Mouse (Mus musculus): ENCODE data around the gene Pcbp3.

The Pcbp3 gene

DNA sequence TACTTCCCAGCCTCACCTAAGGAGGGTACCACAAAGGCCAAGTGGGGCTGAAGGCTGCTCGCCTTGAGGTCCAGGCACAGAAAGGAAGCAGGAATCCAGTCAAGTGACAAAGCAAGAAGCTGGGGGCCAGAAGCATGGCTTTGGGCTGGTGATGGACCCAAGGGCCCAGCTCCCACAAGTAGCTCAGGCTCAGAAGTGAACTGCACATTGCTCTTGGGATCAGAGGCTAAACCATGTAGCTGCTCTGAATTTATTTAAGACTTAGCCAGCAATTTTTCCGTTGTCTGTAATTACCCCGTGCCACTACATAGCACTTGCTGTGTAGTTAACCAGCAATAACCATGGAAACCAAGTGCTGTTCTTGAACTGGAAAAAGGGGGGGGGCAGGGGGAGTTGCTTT lies 117.3 kb downstream of the Pcbp3 start:
- DNase-seq: no peak

DNA sequence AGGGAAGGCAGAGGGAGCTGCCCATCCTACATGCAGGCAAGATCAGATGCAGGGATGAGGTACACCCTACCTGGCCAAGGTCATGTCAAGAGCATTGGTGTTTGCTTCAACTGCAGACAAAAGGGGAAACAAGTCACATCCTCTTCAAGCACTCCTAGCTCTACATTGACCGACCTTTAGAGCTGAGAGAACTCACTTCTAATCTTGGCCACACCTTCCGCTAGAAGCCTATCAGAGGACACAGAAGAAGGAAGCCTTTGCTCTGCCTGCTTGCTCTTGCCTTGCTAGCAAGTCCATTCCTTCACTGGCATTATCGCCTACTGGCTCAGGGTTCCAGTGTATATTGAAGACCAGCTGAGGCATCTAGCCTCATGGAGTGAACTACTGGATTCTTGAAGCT lies 119.6 kb downstream of the Pcbp3 start:
- no peak for DNase-seq

DNA sequence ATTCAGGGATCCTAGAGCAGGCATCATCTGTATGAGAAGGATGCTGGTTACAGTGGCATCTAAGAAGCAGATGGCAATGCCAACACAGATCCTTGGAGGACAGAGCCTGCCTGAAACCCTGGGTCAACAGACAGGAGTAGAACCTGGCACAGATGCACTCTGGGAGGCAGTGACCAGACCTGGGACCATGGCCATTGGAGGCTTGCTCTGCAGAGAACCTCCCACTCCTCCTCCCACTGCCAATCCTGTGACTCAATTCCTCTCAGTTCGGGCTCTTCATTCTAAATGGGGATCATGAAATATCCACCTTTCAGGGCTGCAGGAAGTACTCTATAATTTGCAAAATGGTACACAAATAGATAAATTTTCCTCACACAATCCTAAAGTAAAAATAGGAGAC lies 120.5 kb downstream of the Pcbp3 start:
- DNase-seq: no peak

DNA sequence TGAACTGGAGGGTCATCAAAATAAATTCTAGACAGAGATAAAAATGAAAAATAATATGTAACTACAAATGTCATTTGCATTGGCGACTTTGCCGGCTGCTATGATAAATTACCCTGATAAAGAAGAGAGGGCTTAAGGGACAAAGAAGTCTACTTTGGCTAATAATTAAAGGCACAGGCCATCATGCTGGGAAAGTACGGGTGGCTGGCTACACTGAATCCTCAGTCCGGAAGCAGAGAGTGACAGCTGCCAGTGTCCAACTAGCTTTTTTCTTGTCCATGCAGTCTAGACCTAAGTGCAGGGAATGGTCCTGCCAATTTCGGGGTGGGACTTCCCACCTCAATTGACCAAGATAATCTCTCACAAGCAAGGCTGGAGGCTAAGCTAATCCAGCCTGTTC lies 121.1 kb downstream of the Pcbp3 start:
- no peak for DNase-seq

DNA sequence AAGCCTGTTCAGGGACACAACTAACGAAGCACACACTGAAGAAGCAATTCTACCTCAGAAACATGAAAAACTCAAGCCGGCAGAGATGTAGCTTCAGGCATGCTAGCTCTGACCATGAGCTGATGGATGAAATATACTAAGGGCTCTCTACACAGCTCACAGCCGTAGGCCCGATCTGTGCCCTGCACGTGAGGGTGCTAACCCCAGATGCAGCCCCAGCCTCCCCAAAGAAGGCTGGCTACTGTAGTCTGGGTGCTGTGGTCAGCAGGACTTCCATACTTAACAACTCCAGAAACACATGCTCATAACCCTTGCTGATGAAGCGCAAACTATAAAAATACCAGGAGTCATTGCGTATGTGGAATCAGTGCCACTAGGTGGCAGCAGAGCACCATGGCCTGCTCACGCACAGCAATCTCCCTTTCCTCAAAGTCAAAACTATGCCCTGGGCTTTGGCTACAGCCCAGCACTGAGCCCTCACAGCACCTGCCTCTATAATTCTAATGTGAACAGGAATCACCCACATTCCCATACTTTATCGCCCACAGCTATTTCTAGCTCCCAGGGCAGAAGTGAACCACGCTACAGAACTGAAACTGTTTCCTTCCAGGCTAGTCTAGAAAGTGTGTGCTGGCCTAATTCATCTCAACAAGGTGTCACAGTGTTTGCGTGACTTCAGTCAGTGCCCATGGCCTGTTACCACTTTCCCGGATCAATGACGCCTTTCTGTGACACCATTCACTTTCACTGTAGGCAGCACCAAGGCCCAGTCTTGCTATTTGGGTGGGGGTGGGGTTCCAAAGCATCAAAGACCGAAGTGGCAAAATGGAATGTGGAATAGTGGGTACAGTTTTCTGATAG lies 126.0 kb downstream of the Pcbp3 start:
- DNase-seq: peak; percentile 81

DNA sequence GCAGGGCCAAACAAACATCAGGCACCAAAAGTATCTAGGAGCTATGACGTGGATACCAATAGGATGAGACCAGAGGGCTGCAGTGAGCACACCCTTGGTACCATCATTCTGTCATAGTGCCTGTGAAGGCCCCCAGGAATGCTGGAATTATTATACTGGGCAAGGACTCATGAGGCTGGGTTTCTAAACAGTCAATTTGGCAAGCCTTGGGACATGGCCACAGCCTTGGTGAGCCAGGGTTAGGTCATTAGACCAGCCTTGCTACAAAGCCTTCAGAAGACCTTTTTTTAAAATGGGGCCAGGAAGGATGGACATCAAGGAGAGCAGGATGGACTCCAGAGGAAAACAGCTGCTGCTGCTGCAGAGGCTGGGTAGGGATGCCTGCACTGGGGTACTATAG lies 128.8 kb downstream of the Pcbp3 start:
- no peak for DNase-seq

DNA sequence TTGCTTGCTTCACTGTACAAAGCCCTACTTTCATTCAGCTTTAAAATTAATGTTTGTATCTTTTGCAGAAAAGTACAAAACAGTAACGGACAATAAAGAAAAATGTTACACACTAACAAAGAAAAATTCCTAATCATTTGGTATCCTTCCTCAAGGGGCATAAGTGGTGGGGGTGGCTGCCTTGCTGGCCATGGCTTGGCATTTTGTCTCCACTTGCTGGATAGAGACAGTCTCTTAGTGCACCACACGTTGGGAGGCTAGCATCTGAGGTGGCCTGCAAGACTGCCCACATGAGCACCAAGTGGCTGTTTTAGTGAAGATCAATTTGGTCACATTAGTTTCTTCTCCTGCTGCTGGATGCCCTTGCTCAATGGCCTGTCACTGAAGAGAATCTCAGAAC lies 129.8 kb downstream of the Pcbp3 start:
- DNase-seq: no peak

DNA sequence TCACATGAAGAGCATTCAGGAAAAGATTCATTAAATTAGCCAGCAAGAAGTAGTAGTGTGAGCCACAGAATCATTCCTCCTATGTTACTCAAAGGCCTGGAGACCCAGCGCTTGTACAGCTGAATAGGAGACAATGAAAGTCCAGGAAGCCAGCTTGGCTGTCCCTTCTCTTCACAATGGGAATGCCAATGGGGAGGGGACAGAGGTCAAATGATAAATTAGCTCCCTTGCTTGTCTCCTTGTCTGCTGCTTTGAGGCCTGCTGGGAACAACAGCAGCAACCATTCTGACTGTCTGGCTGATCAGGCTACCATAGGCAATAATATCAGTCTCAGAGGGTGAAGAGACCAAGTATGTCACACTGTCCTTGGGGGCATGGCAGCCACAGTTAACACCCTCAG lies 130.5 kb downstream of the Pcbp3 start:
- no peak for DNase-seq

DNA sequence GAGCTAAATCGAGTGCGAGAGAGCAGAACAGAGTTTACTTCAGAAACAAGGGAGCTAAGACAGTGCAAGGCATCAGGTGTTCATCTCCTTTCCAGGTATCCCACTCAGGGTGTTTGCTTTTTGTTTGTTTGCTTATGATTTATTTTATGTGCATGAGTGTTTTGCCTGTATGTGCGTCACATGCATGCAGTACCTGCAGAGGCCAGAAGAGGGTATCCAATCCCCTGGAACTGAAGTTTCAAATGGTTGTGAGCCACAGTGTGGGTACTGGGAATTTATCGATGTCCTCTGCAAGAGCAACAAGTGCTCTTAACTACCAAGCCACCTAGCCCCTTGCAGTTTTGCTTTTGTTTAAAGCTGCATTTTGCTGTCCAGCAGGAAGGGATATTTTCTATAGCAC lies 132.8 kb downstream of the Pcbp3 start:
- DNase-seq: no peak

DNA sequence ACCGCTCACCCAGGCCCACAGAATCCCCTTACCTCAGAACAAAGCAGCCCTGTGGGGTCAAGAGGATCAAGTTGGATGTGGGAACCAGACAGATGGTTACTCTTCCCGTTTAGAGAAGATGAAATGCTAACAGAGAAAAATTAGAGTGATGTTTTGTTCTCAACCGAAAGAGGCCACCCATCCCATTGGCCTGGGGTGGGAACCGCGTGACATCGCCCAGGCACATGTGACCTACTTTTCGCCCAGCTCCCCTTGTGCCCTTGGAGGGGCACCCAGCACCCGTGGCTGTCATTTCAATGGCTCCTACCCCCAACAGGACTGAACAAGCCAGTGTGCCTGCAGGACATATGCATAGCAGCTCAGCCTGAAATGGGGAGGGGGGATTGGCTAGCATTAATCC lies 139.0 kb downstream of the Pcbp3 start:
- no peak for DNase-seq

DNA sequence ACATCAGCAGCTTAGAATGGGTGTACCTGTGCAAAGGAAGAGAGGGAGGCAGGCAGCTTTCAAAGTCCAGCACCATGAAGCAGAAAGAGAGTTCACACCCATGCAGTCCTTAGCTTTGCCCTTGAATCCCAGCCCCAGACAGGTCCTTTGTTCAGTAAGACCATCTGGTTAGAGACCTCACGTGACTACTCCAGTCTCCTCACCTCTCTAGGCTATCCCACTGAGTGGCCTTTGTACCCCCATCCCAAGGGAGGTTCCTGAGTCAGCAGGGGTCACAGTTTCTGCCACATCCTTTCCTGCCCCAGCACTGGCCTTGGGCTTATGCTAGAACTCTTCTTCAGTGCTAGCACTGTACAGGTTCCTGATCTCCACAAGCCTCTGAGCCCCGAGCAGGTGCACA lies 142.4 kb downstream of the Pcbp3 start:
- no peak for DNase-seq

DNA sequence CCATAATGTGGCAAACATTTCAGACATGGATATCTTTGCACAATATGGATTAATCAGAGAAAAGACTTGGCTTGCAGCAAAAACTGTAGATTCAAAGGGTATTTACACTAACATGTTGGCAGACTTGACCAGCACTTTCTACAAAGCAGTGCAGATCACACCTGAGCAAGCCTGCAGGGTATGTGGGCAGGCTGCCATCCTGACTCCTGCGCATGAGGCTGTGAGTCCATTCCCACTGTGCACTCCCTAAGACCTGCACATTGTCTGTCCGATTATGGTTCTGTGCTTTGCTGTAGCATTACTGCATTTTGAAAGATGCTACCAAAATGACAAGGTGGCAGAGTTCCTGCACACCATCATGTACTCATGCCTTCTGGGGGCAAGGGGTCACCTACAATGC lies 143.3 kb downstream of the Pcbp3 start:
- DNase-seq: no peak

DNA sequence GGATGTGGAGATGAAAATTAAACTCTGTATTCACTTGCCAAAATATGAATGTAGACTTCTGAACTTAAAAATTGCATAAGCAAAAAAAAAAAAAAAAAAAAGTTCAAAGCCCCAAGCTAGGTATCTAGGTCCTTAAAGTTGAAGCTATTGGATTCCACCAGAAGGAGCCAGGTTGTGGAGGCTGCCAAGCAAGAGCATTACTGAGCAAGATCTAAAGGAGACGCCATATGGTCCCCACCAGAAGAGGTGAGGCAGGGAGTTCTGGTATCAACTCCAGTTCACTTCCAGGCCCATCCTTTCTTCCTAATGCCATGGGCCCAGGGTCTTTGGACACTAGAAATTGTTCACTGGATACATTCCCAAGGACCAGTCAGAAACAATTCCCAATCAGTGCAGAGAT lies 144.8 kb downstream of the Pcbp3 start:
- DNase-seq: no peak

DNA sequence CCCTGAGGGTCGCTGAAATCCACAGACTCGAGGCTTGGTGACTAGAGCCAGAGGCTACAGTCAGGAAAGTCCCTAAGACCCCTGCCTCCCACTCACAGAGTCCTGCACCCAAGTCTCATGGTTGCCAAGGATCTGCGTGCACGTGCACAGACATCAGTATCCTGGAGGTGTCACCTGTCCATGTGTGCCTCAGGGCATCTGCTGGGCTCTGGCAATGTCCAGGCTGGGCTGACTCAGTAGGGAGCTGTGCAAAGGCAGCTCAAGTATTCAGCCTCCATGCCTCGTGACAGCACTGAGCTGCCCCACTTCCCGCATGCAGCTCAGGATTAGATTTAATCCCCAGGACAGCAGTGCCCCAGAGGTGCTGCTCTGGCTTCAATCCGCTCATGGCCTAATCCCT lies 145.3 kb downstream of the Pcbp3 start:
- DNase-seq: no peak

DNA sequence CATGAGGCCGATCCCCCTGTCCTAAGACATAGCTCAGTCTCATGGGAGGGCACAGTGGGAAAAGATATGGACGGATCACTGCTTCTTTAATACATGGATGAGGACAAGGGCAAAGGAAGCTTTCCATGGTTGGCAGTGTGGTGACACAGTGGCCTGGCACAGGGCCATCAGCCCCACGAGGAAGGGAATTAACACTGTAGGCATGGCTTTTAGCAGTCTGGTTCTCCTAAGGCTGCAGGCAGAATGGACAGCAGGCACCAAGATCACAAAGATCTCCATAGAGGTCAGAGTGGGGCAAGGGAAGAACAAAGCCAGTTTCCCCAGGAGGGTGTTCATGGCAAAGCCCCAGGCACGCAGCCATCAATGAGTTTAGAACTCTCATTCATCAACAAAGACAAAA lies 146.2 kb downstream of the Pcbp3 start:
- no peak for DNase-seq

DNA sequence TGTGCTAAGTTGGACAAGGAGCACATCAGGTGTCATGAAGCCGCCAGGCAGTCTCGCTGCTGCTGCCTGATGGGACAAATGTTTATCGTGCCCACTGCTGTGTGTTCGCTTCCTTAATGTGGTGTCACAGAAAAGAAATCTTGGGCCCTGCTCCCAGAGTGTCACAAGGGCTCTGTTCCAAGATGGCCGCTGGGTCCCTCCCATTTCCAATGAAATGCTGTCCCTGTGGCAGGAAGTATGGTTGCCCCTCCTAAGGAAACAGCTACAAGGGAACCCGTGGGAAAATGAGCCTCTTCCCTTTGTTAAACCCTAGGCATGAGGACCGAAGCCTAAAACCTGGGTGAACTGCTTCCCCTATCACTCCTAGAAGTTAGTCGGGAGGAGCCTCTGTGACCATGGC lies 146.9 kb downstream of the Pcbp3 start:
- no peak for DNase-seq

DNA sequence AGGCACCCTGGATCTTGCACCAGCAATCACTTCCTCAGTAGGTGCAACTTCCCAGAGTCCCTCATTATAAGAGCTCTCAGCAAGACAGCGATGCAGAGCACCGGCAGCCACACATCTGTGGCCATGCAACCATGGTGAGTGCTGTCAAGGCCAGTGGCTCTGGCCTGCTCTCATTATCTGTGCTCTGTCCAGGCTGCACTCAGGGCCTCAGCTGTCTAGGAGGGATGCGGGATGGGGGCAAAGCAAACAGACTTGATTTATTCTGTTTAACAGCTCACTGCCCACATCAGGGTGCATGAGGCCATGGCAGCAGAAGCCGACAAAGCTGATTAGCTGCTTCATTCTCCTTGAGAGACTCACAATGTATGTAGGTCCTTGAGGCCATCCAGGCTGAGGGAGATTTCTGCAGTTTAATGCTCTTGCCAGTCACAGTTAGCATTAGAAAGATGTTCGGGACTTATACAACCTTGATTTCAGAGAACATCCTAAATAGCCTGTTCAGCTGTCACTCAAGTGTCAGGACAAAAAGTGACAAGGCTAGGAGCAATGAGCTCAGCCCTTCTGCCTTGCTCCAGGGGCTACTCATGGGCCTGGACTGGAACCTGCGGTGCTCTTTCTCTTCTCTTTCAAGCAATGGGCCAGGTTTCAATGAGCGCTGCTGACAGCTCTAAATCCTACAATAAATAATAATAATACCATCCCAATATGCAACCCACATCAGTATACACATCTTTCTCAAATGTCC lies 151.6 kb downstream of the Pcbp3 start:
- DNase-seq: no peak

DNA sequence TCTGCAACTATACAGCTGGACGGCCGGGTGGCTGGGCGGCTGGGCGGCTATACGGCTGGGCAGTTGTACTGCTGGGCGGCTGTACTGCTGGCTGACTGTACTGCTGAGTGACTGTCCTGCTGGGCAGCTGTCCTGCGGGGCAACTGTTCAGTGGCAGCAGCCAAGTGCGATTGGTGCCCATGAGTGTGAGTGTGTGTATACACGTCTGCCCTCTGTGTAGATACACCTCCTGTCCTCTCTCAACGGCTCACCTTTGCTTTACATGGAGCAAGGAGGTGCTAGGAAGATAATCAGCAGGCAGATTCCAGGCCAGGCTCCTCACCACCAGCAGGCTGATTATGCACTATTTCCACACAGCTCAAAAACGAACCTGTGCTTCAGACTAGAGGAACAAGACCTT lies 152.2 kb downstream of the Pcbp3 start:
- no peak for DNase-seq

DNA sequence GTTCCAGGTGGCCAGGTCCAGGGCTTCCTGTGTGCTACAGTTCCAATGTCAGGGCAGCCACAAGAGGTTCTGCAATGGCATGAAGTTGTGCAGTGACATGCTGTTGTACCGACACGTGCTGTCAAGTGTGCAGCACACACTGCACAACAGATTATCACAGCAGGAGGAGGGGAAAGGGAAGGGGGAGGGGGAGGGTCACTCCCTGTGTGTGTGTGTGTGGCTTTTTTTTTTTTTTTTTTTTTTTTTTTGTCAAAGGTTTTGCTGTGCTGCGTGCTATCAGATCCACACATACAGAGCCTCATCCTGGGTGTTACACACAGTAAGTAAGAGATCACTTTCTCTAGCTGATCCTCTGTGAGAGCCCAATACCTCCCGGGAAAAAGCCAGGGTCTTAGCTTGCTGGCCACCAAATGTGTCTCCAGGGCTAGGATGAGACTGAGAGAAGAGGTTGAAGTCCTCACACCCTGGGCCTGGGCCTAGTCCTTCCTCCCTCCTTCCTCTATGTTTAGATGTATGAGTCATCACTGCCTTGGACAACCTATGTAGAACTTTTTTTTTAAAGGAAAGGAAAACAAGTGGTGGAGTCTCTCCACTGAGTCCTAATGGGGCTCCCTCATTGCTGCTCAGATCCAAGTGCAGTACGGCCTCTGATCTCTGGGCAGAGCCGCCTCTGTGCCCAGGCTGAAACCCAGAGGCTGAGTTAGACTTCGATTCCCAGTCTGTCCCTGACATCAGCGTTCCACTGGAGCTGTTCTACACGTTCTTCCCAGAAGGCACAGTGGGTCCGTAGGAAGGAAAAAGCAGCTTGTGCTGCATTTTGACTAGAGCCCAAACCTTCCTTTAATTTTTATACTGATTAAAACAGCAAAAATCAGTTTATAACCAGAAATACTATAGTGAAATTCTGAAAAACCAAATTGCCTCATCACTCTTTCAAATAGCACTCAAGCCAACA lies 153.0 kb downstream of the Pcbp3 start:
- DNase-seq: no peak

DNA sequence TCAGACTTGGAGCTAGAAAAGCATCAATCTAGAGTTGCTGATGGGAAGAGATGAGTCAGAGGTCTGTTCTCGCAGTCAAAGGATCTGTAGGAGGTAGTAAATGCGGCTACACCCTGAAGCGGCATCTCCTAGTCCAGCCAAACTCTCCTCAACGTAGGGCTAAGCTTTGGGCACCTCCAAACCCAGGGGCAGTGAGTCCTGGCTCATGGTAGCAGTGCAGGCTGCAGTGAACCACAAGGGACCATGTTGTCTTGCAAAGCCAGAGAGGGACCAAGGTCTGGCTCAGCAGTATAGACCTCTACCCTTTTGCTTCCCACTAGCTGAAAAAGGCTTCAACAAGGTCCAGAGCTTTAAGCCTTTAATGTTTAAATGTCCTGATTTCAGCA lies 159.2 kb downstream of the Pcbp3 start:
- DNase-seq: no peak

DNA sequence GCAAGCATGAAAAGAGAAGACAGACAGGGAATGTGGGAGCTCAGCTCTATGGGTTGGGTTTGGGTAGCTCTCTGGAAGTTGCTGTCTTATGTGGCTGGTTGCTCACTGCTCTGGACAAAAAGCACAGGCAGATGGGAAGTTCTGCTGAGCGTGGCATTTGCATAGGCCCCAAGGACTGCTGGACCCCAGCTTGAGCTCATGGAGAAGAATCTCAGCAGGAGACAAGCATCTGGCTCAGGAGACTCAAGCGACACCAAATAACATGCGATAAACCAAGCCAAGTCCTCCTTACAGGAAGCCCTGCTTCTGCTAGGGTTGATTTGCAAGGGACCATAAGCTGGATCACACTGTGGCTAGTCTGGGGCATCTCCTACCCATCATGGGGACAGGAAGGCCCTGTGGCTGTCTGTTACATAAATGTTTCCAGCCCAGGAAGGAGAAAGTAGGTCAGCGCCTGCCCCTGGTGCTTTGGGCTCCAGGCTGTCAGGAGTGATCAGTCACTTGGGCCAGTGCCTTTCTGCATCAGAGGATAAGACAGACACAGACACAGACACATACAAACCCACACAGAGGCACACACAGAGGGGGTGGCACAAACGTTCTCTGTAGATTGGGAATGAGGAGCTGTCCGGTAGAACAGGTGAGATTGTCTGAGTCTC lies 159.7 kb downstream of the Pcbp3 start:
- peak; percentile 26 for DNase-seq

DNA sequence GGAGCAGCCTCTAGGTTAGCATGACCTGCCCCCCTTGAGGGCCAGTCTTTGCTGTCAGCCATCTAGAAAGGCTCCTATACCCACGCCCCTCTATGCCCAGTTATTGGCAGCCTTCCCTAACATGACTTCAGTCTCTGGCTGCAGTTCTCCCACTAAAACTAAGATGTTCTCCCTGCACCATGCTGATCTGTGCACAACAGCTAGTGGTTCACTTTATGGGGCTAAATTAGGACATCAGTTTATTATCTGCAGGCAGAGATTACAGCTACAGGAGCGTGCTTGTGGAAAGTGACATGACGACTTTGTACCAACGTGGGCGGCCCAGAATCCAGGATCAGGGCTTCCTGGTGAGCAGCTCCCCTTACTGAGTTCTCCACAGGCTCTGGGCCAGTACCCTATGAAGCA lies 160.4 kb downstream of the Pcbp3 start:
- no peak for DNase-seq

Measured in right cerebral cortex, postnatal 25 days (tissue).